Mouse (Mus musculus) cerebellum, adult 2 months (tissue): Measurements from ENCODE around the gene Cdh18.

ENCODE experiments used
- CTCF ChIP-seq: fragments of 200-500 bp; IDR thresholded peaks from 2 replicates; pipeline ENCODE4 v1.5.1; 2011; ENCODE audit warnings: low read depth, mild to moderate bottlenecking, control low read depth, low read length, moderate library complexity, borderline replicate concordance; ENCODE audit not compliant: insufficient read depth
- POLR2A ChIP-seq: fragments of 200-500 bp; IDR thresholded peaks from 2 replicates; pipeline ENCODE4 v1.6.1; 2011; ENCODE audit warnings: low read length, control low read depth, borderline replicate concordance; ENCODE audit not compliant: insufficient read depth

GRCm38 (mm10) chr15:23278421-23278820 lies 729.6 kb downstream of the Cdh18 start:
- TF ChIP-seq POLR2A = no peak
- TF ChIP-seq CTCF = no peak
